Mouse (Mus musculus) liver, adult 2 months (tissue): ENCODE data around the gene Pygb. TPM values are rescaled to one million over a fixed set of nuclear protein-coding genes. Genes with fewer than 3 reads are reported as not detected.
A peak's percentile ranks its signal among the peaks of the same experiment; 100 is the strongest.

ENCODE experiments used
- DNase-seq: peaks from one replicate; pipeline ENCODE4 v3.0.0-alpha.2; 2011; ENCODE audit warnings: low read depth, low spot score; ENCODE audit errors: extremely low read depth
- H3K27ac ChIP-seq: fragments of 200-500 bp; replicated peaks from 2 replicates; pipeline ENCODE4 v1.5.1; 2012; ENCODE audit warnings: low read depth, mild to moderate bottlenecking, control low read depth, inconsistent platforms, low read length; ENCODE audit not compliant: insufficient read depth
- H3K27me3 ChIP-seq: fragments of 200-500 bp; 2 replicates; pipeline ENCODE4 v1.6.1; 2012; ENCODE audit warnings: mild to moderate bottlenecking, moderate library complexity, low read length, inconsistent platforms; ENCODE audit not compliant: control insufficient read depth, insufficient read depth
- H3K36me3 ChIP-seq: fragments of 200-500 bp; 2 replicates; pipeline ENCODE4 v1.6.1; 2012; ENCODE audit warnings: low read length, inconsistent platforms; ENCODE audit not compliant: control insufficient read depth, insufficient read depth
- H3K4me1 ChIP-seq: fragments of 200-500 bp; 2 replicates; pipeline ENCODE4 v1.6.1; 2011; ENCODE audit warnings: low read length; ENCODE audit not compliant: control insufficient read depth, insufficient read depth
- H3K4me3 ChIP-seq: fragments of 200-500 bp; 2 replicates; pipeline ENCODE4 v1.5.1; 2011; ENCODE audit warnings: low read depth, mild to moderate bottlenecking, control low read depth, low read length, moderate library complexity; ENCODE audit not compliant: insufficient read depth
- H3K79me2 ChIP-seq: fragments of 200-500 bp; 2 replicates; pipeline ENCODE4 v1.6.1; 2012; ENCODE audit warnings: inconsistent platforms, mild to moderate bottlenecking, low read length, moderate library complexity; ENCODE audit not compliant: control insufficient read depth, insufficient read depth
- H3K9ac ChIP-seq: fragments of 200-500 bp; 2 replicates; pipeline ENCODE4 v1.6.1; 2012; ENCODE audit warnings: low read depth, mild to moderate bottlenecking, control low read depth, inconsistent platforms, low read length
- CTCF ChIP-seq: fragments of 200-500 bp; IDR thresholded peaks from 2 replicates; pipeline ENCODE4 v1.5.1; 2011; ENCODE audit warnings: low read depth, low read length, control low read depth
- POLR2A ChIP-seq: fragments of 200-500 bp; IDR thresholded peaks from 2 replicates; pipeline ENCODE4 v1.6.1; 2011; ENCODE audit warnings: low read length, control low read depth; ENCODE audit not compliant: insufficient read depth; ENCODE audit errors: extremely low read depth
- WGBS: fragments of 180-500 bp; shearing (Covaris S2); methylation state at CpG from one replicate; pipeline ENCODE4 v1.1.7; 2018; 5-methylcytosine and 5-hydroxymethylcytosine counted together
- polyA plus RNA-seq: library from polyadenylated mRNA; depleted of rRNA; stranded (reverse); fragments of >200 nt; gene quantifications from 2 replicates; pipeline ENCODE4 v1.2.3, GENCODE M21; 2012
- total RNA-seq: library from RNA; depleted of rRNA; stranded (reverse); fragments of >200 nt; gene quantifications from 2 replicates; pipeline ENCODE4 v1.2.3, GENCODE M21; 2014

Pygb gene
- total and polyA plus RNA-seq, 2 experiments: 3.3 to 4.8 TPM

DNA sequence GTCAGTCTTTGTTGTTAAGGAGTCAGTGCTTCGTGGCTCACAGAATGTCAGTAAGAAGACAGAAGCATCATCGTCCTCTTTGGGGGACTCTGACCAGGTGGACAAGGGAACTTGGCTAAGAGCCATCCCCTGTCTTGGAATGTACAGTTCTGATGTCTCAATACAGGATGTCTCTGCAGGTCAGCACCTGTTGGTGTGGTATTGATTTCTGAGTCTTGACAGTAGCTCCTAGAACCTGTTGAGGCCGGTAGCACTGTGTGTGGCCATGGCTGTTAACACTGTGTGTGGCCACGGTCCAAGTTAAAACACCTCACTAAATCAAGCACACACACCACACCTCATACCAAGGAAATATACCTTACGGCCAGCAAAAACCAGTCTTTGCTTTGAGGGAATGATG, 14.1 kb downstream of the Pygb start:
- Histone ChIP-seq H3K4me1 (no peaks in the 10 kb centered on the region), H3K36me3 (no peaks in the 10 kb centered on the region), H3K27me3 (no peaks in the 10 kb centered on the region), H3K79me2 (no peaks in the 10 kb centered on the region), H3K27ac (no peak overlapping the region), H3K4me3 (no peak overlapping the region), H3K9ac (no peak overlapping the region)
- no peak for DNase-seq
- TF ChIP-seq POLR2A: no peak
- TF ChIP-seq CTCF: no peak
- 70% methylated on average over 5 of the region's 5 CpGs for WGBS

DNA sequence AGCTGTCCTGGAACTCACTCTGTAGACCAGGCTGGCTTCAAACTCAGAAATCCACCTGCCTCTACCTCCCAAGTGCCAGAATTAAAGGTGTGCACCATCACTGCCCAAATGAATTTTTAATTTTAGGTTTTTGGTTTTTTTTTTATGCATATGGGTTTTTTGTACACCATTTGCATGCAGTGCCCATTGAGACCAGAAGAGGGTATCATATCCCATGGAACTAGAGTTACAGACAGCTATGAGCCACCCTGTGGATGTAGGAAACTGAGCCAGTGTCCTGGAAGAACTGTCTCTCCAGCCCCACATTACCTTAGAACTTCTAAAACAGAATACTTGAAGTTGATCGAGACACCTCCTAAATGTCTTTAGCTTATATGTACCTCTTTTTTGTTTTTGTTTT, 16.5 kb downstream of the Pygb start:
- Histone ChIP-seq H3K27me3 (no peaks in the 10 kb centered on the region), H3K9ac (no peak overlapping the region), H3K36me3 (no peaks in the 10 kb centered on the region), H3K4me1 (no peaks in the 10 kb centered on the region), H3K27ac (no peak overlapping the region), H3K4me3 (no peak overlapping the region), H3K79me2 (no peaks in the 10 kb centered on the region)
- TF ChIP-seq POLR2A (no peak), CTCF (no peak)
- peak; percentile 21 for DNase-seq
- 98% methylated on average over 1 of the region's 1 CpGs for WGBS

DNA sequence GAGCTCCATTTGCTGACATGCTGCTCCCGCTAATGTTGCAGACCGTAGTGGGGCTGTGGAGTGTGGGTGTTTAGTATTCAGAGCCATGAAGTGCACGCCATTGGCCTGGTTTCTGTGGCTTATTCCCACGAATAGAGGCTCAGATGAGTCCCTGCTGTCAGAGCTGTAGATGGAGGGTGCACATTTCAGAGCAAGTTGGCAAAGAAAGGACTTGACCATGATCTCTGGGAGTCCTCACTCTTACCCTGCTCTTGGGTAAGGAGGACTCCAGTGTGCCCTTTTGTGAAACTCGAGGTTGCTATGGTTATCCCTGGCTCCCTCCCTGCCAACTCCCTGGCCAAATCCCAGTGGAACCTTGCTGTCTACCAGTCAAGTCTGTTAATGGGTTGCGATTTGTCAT, 21.8 kb downstream of the Pygb start:
- Histone ChIP-seq H3K27ac (no peak overlapping the region), H3K9ac (no peak overlapping the region), H3K27me3 (no peaks in the 10 kb centered on the region), H3K79me2 (no peaks in the 10 kb centered on the region), H3K4me1 (no peaks in the 10 kb centered on the region), H3K4me3 (no peak overlapping the region), H3K36me3 (peaks cover 1% of the 10 kb centered on the region; the same call in 1 of the 2 replicates)
- 87% methylated on average over 6 of the region's 6 CpGs for WGBS
- DNase-seq: no peak
- TF ChIP-seq POLR2A (no peak), CTCF (no peak)

DNA sequence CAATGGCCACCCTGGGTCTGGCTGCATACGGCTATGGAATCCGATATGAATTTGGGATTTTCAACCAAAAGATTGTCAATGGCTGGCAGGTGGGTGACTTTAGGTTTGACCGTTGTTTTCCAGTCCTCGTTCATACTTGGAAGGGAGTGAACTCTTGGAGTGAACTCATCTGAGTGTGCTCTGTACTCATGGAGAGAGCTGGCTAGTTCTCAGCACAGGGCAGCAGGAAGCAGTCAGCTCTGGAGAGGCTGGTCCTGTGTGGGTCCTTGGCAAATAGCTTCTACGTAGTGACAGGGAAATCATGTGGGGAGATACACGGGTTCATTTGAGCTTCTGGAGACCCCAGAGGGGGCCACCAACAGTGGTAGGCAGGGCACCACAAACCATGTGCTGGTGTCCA, 22.3 kb downstream of the Pygb start:
- TF ChIP-seq CTCF (no peak), POLR2A (no peak)
- WGBS: 92% methylated on average over 6 of the region's 6 CpGs
- Histone ChIP-seq H3K4me1 (no peaks in the 10 kb centered on the region), H3K27me3 (no peaks in the 10 kb centered on the region), H3K36me3 (peaks cover 1% of the 10 kb centered on the region; the same call in 1 of the 2 replicates), H3K9ac (no peak overlapping the region), H3K4me3 (no peak overlapping the region), H3K79me2 (no peaks in the 10 kb centered on the region), H3K27ac (no peak overlapping the region)
- DNase-seq: no peak

DNA sequence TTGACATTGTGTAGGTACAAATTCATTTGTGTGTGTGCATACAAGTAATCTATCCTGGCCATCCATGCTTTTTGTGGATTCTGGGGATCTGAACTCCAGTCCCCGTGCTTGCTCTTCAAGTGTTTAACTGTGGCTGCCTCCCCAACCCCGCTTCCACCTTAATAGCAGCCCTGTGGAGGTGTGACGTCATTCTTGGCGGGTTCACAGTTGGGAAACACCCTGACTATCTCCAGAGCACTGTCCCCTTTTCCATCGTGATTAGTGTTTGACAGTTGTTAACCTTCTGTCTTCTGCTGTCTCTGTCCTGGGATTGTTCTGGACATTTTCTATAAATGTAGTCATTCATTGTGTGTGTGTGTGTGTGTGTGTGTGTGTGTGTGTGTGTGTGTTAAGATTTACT, 24.1 kb downstream of the Pygb start:
- H3K9ac ChIP-seq: no peak overlapping the region
- H3K4me3 ChIP-seq: no peak overlapping the region

DNA sequence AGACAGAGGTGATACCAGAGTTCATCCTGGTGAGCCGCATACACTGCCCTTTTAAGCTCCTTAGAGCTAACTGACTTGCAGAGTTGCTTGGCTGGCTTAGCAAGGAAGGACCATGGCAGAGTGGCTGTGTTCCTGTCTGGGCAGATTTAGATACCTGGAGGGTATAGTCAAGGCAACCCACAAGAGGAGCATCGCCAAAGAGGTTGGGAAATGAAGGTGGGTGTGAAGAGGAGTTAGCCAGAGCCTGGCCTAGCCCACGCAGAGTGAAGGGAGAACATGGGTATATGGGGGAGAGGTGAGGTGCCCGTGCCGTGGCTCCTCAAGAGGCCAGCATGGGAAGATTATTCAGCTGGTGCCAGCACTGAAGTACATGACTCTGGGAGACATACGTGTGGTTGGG, 26.3 kb downstream of the Pygb start:
- no peak overlapping the region for H3K27ac ChIP-seq
- no peaks in the 10 kb centered on the region for H3K79me2 ChIP-seq
- no peak for DNase-seq
- H3K9ac ChIP-seq: no peak overlapping the region
- no peaks in the 10 kb centered on the region for H3K27me3 ChIP-seq
- no peaks in the 10 kb centered on the region for H3K4me1 ChIP-seq
- peaks cover 1% of the 10 kb centered on the region; the same call in 1 of the 2 replicates for H3K36me3 ChIP-seq
- H3K4me3 ChIP-seq: no peak overlapping the region
- 95% methylated on average over 6 of the region's 6 CpGs for WGBS
- no peak for TF ChIP-seq POLR2A
- no peak for TF ChIP-seq CTCF

More for the DNA sequence above, 24.1 kb downstream of the Pygb start:
- Histone ChIP-seq H3K27me3 (no peaks in the 10 kb centered on the region), H3K27ac (no peak overlapping the region), H3K36me3 (peaks cover 1% of the 10 kb centered on the region; the same call in 1 of the 2 replicates), H3K79me2 (no peaks in the 10 kb centered on the region), H3K4me1 (no peaks in the 10 kb centered on the region)
- DNase-seq: no peak
- 75% methylated on average over 5 of the region's 5 CpGs for WGBS
- TF ChIP-seq POLR2A (no peak), CTCF (no peak)
